Mouse (Mus musculus): ENCODE measurements around the gene Thra. TPM values are rescaled to one million over a fixed set of nuclear protein-coding genes. Genes with fewer than 3 reads are reported as not detected.

Thra gene
- total and polyA plus RNA-seq, 3 experiments: 1.1 to 3.9 (median 3.8) TPM

DNA sequence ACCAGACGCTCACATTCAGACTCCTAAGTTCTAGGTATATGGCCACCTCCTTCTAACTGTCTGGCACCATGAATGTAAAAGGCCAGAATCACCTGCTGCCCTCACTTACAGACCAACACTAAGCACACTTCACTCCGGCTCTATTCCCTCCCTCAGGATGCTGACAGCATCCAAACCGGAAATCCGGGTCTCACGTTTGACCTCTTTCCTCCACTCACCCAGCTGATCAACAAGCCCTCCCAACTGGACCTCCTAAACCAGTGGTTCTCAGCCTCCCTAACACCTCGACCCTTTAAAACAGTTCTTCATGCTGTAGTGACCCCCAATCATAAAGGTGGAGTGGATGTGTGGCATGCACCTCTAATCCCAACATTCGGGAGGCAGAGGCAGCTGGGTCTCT is 17.3 kb upstream of the Thra start:
- peaks cover 42 to 90% of the 10 kb centered on the region in 2 experiments for H3K36me3 ChIP-seq (replicated peaks in 1 of 2; ENCODE audit: control insufficient read depth in 1 of 2, insufficient read depth in 1 of 2, low read length in 1 of 2)
- no peak for DNase-seq (ENCODE audit: extremely low read depth)
- no peaks in the 10 kb centered on the region for H3K9me3 ChIP-seq (replicated peaks; ENCODE audit: low read length)
- in situ Hi-C loops (cut with MboI; ENCODE audit: low pct_ligation_motif_present, low pct_unique_long_range_greater_than_20kb, low sequenced_read_pairs): loop anchor here (10.0 kb wide), 1 partner anchor 62 kb away; no protein-coding TSS in a partner anchor
- dilution Hi-C loops (cut with MboI; ENCODE audit: extremely low pct_ligation_motif_present, extremely low pct_unique_long_range_greater_than_20kb, low sequenced_read_pairs): no loop called here
- no peak overlapping the region for H3K4me3 ChIP-seq (replicated peaks in 1 of 3; ENCODE audit: low read depth in 2 of 3, low read length in 2 of 3, poor library complexity in 1 of 3)
- H3K79me2 ChIP-seq (replicated peaks; ENCODE audit: control insufficient read depth, extremely low read depth, insufficient read depth, poor library complexity, severe bottlenecking): peaks cover 4% of the 10 kb centered on the region; the same call in 1 of the 2 replicates
- no peaks in the 10 kb centered on the region for H3K27me3 ChIP-seq (replicated peaks)
- no peak overlapping the region for H3K9ac ChIP-seq (ENCODE audit: insufficient read depth, low read depth)
- no peak for TF ChIP-seq EP300 (IDR thresholded peaks at IDR 0.05; ENCODE audit: low read length)
- TF ChIP-seq IRF4 (IDR thresholded peaks at IDR 0.05; ENCODE audit: low read depth, low read length): no peak
- H3K4me1 ChIP-seq (ENCODE audit: control insufficient read depth in 1 of 2, insufficient read depth in 2 of 2): peaks cover 0 to 9% of the 10 kb centered on the region in 2 experiments; a peak in 1 of 4 replicates
- H3K4me2 ChIP-seq (ENCODE audit: insufficient read depth, low read depth, poor library complexity, severe bottlenecking): no peak overlapping the region
- H3K27ac ChIP-seq (ENCODE audit: insufficient read depth, low read depth): no peak overlapping the region

DNA sequence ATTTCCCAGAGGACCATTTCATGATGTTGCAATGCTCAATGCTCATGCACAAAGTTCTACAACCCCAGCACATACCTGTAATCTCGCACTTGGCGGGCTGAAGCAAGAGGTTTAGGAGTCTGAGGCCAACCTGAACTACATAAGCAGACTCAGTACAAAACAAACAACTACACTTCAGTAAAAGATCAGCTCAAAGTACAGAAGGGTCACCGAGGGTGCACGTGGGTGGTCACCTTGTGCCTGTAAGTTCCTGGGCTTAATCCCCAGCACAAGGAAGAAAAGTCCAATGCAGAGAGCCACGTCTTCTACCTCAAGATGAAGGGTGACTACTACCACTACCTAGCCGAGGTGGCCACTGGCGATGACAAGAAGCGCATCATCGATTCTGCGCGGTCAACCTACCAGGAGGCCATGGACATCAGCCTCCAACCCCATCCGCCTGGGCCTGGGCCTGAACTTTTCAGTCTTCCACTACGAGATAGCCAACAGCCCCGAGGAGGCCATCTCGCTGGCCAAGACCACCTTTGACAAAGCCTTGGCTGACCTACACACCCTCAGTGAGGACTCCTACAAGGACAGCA is 14.4 kb upstream of the Thra start:
- no peak for TF ChIP-seq GABPA (IDR thresholded peaks at IDR 0.05; ENCODE audit: insufficient replicate concordance, low read depth, low read length)
- TF ChIP-seq USF2 (conservative IDR thresholded peaks at IDR 0.05; ENCODE audit: low read depth, low read length): no peak
- no peak for TF ChIP-seq POLR2A (IDR thresholded peaks at IDR 0.05; ENCODE audit: low read depth, low read length)
- TF ChIP-seq NELFE (IDR thresholded peaks at IDR 0.05; ENCODE audit: low read depth, low read length): no peak
- TF ChIP-seq CTCF (conservative IDR thresholded peaks at IDR 0.05 in 1 of 2, IDR thresholded peaks at IDR 0.05 in 1 of 2; ENCODE audit: low read depth in 2 of 2, low read length in 2 of 2): no peak
- TF ChIP-seq RCOR1 (conservative IDR thresholded peaks at IDR 0.05; ENCODE audit: low read depth, low read length): no peak
- TF ChIP-seq TBP (conservative IDR thresholded peaks at IDR 0.05; ENCODE audit: low read depth, low read length): no peak
- TF ChIP-seq RAD21 (IDR thresholded peaks at IDR 0.05; ENCODE audit: low read depth, low read length): no peak
- no peak for TF ChIP-seq CHD2 (IDR thresholded peaks at IDR 0.05; ENCODE audit: low read length)
- TF ChIP-seq MXI1 (IDR thresholded peaks at IDR 0.05; ENCODE audit: low read depth, low read length): no peak
- TF ChIP-seq UBTF (IDR thresholded peaks at IDR 0.05; ENCODE audit: low read depth, low read length): no peak
- TF ChIP-seq ZMIZ1 (IDR thresholded peaks at IDR 0.05; ENCODE audit: low read depth, low read length): no peak
- DNase-seq (ENCODE audit: extremely low read depth): no peak
- H3K4me1 ChIP-seq (ENCODE audit: control insufficient read depth in 1 of 2, insufficient read depth in 2 of 2): peaks cover 0 to 17% of the 10 kb centered on the region in 2 experiments; a peak in 2 of 4 replicates
- peaks cover 12% of the 10 kb centered on the region for H3K79me2 ChIP-seq (replicated peaks; ENCODE audit: control insufficient read depth, extremely low read depth, insufficient read depth, poor library complexity, severe bottlenecking)
- no peaks in the 10 kb centered on the region for H3K27me3 ChIP-seq (replicated peaks)
- no peak overlapping the region for H3K4me2 ChIP-seq (ENCODE audit: insufficient read depth, low read depth, poor library complexity, severe bottlenecking)
- no peak overlapping the region for H3K27ac ChIP-seq (ENCODE audit: insufficient read depth, low read depth)
- peaks cover 28 to 67% of the 10 kb centered on the region in 2 experiments for H3K36me3 ChIP-seq (replicated peaks in 1 of 2; ENCODE audit: control insufficient read depth in 1 of 2, insufficient read depth in 1 of 2, low read length in 1 of 2)
- H3K9ac ChIP-seq (ENCODE audit: insufficient read depth, low read depth): no peak overlapping the region
- dilution Hi-C loops (cut with MboI; ENCODE audit: extremely low pct_ligation_motif_present, extremely low pct_unique_long_range_greater_than_20kb, low sequenced_read_pairs): no loop called here
- H3K4me3 ChIP-seq (replicated peaks in 1 of 3; ENCODE audit: low read depth in 2 of 3, low read length in 2 of 3, poor library complexity in 1 of 3): no peak overlapping the region
- H3K9me3 ChIP-seq (replicated peaks; ENCODE audit: low read length): no peaks in the 10 kb centered on the region
- in situ Hi-C loops (cut with MboI; ENCODE audit: low pct_ligation_motif_present, low pct_unique_long_range_greater_than_20kb, low sequenced_read_pairs): loop anchor here (10.0 kb wide), 1 partner anchor 59 kb away; no protein-coding TSS in a partner anchor
